Mouse (Mus musculus): ENCODE results near the gene Ccdc157. TPM values are rescaled to one million over a fixed set of nuclear protein-coding genes. Genes with fewer than 3 reads are reported as not detected.

The Ccdc157 gene
- polyA plus RNA-seq, 2 experiments, result 0.32 to 0.97 TPM

GRCm38 (mm10) chr11:4205097-4205655 lies 45.1 kb upstream of the Ccdc157 start:
- H3K9me3 ChIP-seq (ENCODE audit: control insufficient read depth, low read length), result no peaks in the 10 kb centered on the region

DNA sequence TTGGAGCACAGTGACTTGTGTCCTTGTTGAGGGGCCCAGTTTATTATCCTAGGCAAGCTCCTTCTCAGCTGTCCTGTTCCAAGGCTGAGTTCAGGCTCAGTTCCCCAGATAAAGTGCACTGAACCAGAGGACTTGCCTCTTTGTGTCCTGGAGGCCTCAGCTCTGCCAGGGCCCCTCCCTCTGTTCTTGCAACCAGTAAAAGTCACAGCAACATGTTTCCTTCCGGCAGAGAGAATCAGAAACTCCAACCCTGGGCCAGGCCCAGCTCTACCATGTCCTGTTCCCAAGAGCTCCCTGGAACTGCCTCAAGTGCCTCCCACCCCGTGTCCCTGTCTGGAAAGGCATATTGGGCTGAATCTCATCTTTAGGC lies 43.6 kb upstream of the Ccdc157 start:
- no peak for ATAC-seq (ENCODE audit: insufficient read depth)
- 29% methylated on average over 2 of the region's 2 CpGs for WGBS (ENCODE audit: insufficient replicate concordance)

More at GRCm38 (mm10) chr11:4205097-4205655, 45.1 kb upstream of the Ccdc157 start:
- H3K9ac ChIP-seq (replicated peaks), result no peak overlapping the region
- no peak overlapping the region for H3K4me2 ChIP-seq (ENCODE audit: low read depth)
- no peak for TF ChIP-seq EP300 (IDR thresholded peaks at IDR 0.05; ENCODE audit: low read depth)
- no peak for TF ChIP-seq CTCF (IDR thresholded peaks at IDR 0.05; ENCODE audit: low read depth)
- WGBS (ENCODE audit: insufficient replicate concordance), result 87% methylated on average over 5 of the region's 5 CpGs
- no peak for DNase-seq (ENCODE audit: low read depth in 3 of 3, low spot score in 3 of 3)
- no peak overlapping the region for H3K27ac ChIP-seq
- H3K27me3 ChIP-seq (ENCODE audit: control insufficient read depth, insufficient read depth, low read length), result no peaks in the 10 kb centered on the region
- ATAC-seq (ENCODE audit: insufficient read depth), result no peak
- H3K4me3 ChIP-seq (ENCODE audit: insufficient read depth in 1 of 2, low read depth in 2 of 2, low read length in 2 of 2), result no peak overlapping the region
- H3K36me3 ChIP-seq (replicated peaks; ENCODE audit: control insufficient read depth, insufficient read depth, low read depth), result no peaks in the 10 kb centered on the region
- peaks cover 0 to 7% of the 10 kb centered on the region in 2 experiments; a peak in 2 of 4 replicates for H3K4me1 ChIP-seq (replicated peaks; ENCODE audit: control insufficient read depth in 2 of 2, insufficient read depth in 2 of 2, low read length in 1 of 2)

GRCm38 (mm10) chr11:4202995-4203704 lies 43.1 kb upstream of the Ccdc157 start:
- H3K4me1 ChIP-seq (replicated peaks; ENCODE audit: control insufficient read depth in 2 of 2, insufficient read depth in 2 of 2, low read length in 1 of 2), result peaks cover 0 to 7% of the 10 kb centered on the region in 2 experiments; a peak in 2 of 4 replicates
- H3K4me3 ChIP-seq (ENCODE audit: insufficient read depth in 1 of 2, low read depth in 2 of 2, low read length in 2 of 2), result no peak overlapping the region
- DNase-seq (ENCODE audit: low read depth in 3 of 3, low spot score in 3 of 3) (no peak), ATAC-seq (ENCODE audit: insufficient read depth) (no peak)
- no peaks in the 10 kb centered on the region for H3K9me3 ChIP-seq (ENCODE audit: control insufficient read depth, low read length)
- WGBS (ENCODE audit: insufficient replicate concordance), result 39% methylated on average over 12 of the region's 12 CpGs
- H3K27ac ChIP-seq, result no peak overlapping the region
- no peak overlapping the region for H3K4me2 ChIP-seq (ENCODE audit: low read depth)
- no peak overlapping the region for H3K9ac ChIP-seq (replicated peaks)
- H3K36me3 ChIP-seq (replicated peaks; ENCODE audit: control insufficient read depth, insufficient read depth, low read depth), result no peaks in the 10 kb centered on the region
- TF ChIP-seq CTCF (IDR thresholded peaks at IDR 0.05; ENCODE audit: low read depth) (no peak), EP300 (IDR thresholded peaks at IDR 0.05; ENCODE audit: low read depth) (no peak)
- H3K27me3 ChIP-seq (ENCODE audit: control insufficient read depth, insufficient read depth, low read length), result no peaks in the 10 kb centered on the region

More for the DNA sequence above, 43.6 kb upstream of the Ccdc157 start:
- Histone ChIP-seq H3K36me3 (replicated peaks; ENCODE audit: control insufficient read depth, insufficient read depth, low read depth) (no peaks in the 10 kb centered on the region), H3K27me3 (ENCODE audit: control insufficient read depth, insufficient read depth, low read length) (no peaks in the 10 kb centered on the region), H3K4me1 (replicated peaks; ENCODE audit: control insufficient read depth in 2 of 2, insufficient read depth in 2 of 2, low read length in 1 of 2) (peaks cover 0 to 7% of the 10 kb centered on the region in 2 experiments; a peak in 2 of 4 replicates), H3K4me3 (ENCODE audit: insufficient read depth in 1 of 2, low read depth in 2 of 2, low read length in 2 of 2) (no peak overlapping the region), H3K4me2 (ENCODE audit: low read depth) (no peak overlapping the region), H3K27ac (no peak overlapping the region), H3K9me3 (ENCODE audit: control insufficient read depth, low read length) (no peaks in the 10 kb centered on the region), H3K9ac (replicated peaks) (no peak overlapping the region)
- DNase-seq (ENCODE audit: low read depth in 3 of 3, low spot score in 3 of 3), result no peak
- TF ChIP-seq EP300 (IDR thresholded peaks at IDR 0.05; ENCODE audit: low read depth), result no peak
- no peak for TF ChIP-seq CTCF (IDR thresholded peaks at IDR 0.05; ENCODE audit: low read depth)

DNA sequence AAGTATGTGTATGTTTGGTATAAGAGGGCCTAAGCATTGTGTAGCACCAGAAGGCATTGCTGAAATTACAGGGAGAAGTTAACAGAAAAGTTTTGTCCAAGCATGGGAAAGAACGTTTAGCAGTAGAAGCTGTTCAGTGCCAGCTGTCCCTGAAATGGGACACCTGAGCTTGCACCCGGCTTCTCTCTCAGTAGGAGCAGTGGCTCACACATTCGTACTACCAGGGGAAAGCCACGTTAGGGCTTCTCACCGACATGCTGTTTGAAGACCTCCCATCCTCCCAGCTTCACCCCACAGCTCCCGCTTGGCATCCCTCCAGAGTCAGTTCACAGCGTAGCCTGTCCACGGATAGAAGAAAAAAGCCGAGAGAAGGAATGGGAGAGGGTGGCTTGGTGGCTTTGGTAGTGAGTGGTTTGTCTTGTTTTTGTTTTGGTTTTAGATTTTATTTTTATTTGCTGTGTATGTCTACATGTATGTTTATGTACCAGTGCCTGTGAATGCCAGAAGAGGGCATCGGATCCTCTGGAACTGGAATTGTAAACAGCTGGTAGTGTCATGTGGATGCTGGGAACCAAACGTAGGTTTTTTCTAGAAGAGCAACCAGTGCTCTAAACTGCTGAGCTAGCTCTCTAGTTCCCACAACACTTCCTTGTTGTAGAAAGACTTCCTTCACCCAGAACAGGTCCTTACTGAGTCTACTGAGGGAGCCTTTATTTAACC lies 42.0 kb upstream of the Ccdc157 start:
- no peaks in the 10 kb centered on the region for H3K9me3 ChIP-seq (ENCODE audit: control insufficient read depth, low read length)
- H3K4me2 ChIP-seq (ENCODE audit: low read depth), result no peak overlapping the region
- H3K27ac ChIP-seq, result no peak overlapping the region
- H3K4me1 ChIP-seq (replicated peaks; ENCODE audit: control insufficient read depth in 2 of 2, insufficient read depth in 2 of 2, low read length in 1 of 2), result peaks cover 0 to 7% of the 10 kb centered on the region in 2 experiments; a peak in 2 of 4 replicates
- WGBS (ENCODE audit: insufficient replicate concordance), result 70% methylated on average over 11 of the region's 11 CpGs
- DNase-seq (ENCODE audit: low read depth in 3 of 3, low spot score in 3 of 3) (no peak), ATAC-seq (ENCODE audit: insufficient read depth) (no peak)
- H3K36me3 ChIP-seq (replicated peaks; ENCODE audit: control insufficient read depth, insufficient read depth, low read depth), result no peaks in the 10 kb centered on the region
- H3K4me3 ChIP-seq (ENCODE audit: insufficient read depth in 1 of 2, low read depth in 2 of 2, low read length in 2 of 2), result no peak overlapping the region
- no peak overlapping the region for H3K9ac ChIP-seq (replicated peaks)
- no peaks in the 10 kb centered on the region for H3K27me3 ChIP-seq (ENCODE audit: control insufficient read depth, insufficient read depth, low read length)
- no peak for TF ChIP-seq CTCF (IDR thresholded peaks at IDR 0.05; ENCODE audit: low read depth)

- Histone ChIP-seq H3K36me3 (replicated peaks; ENCODE audit: control insufficient read depth, insufficient read depth, low read depth) (no peaks in the 10 kb centered on the region), H3K9ac (replicated peaks) (no peak overlapping the region), H3K27me3 (ENCODE audit: control insufficient read depth, insufficient read depth, low read length) (no peaks in the 10 kb centered on the region), H3K9me3 (ENCODE audit: control insufficient read depth, low read length) (no peaks in the 10 kb centered on the region), H3K4me1 (replicated peaks; ENCODE audit: control insufficient read depth in 2 of 2, insufficient read depth in 2 of 2, low read length in 1 of 2) (no peaks in the 10 kb centered on the region), H3K4me3 (ENCODE audit: insufficient read depth in 1 of 2, low read depth in 2 of 2, low read length in 2 of 2) (no peak overlapping the region), H3K4me2 (ENCODE audit: low read depth) (no peak overlapping the region), H3K27ac (no peak overlapping the region)
- ATAC-seq (ENCODE audit: insufficient read depth) (no peak), DNase-seq (ENCODE audit: low read depth in 3 of 3, low spot score in 3 of 3) (no peak)
- WGBS (ENCODE audit: insufficient replicate concordance), result 77% methylated on average over 1 of the region's 1 CpGs
- TF ChIP-seq EP300 (IDR thresholded peaks at IDR 0.05; ENCODE audit: low read depth) (no peak), CTCF (IDR thresholded peaks at IDR 0.05; ENCODE audit: low read depth) (no peak)
Observed at GRCm38 (mm10) chr11:4197691-4198090, 37.6 kb upstream of the Ccdc157 start.

All from liver, embryonic 14.5 days (tissue).